Mouse (Mus musculus) midbrain, postnatal 0 days (tissue): ENCODE data around the gene Nek9. TPM values are rescaled to one million over a fixed set of nuclear protein-coding genes. Genes with fewer than 3 reads are reported as not detected.
A peak's percentile ranks its signal among the peaks of the same experiment; 100 is the strongest.

Experiments
- ATAC-seq: fragments of 200-750 bp; cut with Nextera tagmentation; 2 replicates; pipeline ENCODE4 v1.8.0; 2017; ENCODE audit warnings: moderate number of reproducible peaks, mild to moderate bottlenecking, moderate TSS enrichment, moderate library complexity; ENCODE audit not compliant: low FRiP score
- DNase-seq: peaks from one replicate; pipeline ENCODE4 v3.0.0-alpha.2; 2015; ENCODE audit warnings: low spot score
- H3K27ac ChIP-seq: fragments of 300-500 bp; sonication (generic); 2 replicates; pipeline ENCODE4 v1.5.1; 2014; ENCODE audit warnings: low read depth, mild to moderate bottlenecking, low read length, mixed read lengths
- H3K27me3 ChIP-seq: fragments of 300-500 bp; sonication (generic); 2 replicates; pipeline ENCODE4 v1.6.1; 2014; ENCODE audit warnings: low read length, control low read depth, mixed read lengths; ENCODE audit not compliant: insufficient read depth
- H3K36me3 ChIP-seq: fragments of 300-500 bp; sonication (generic); 2 replicates; pipeline ENCODE4 v1.6.1; 2014; ENCODE audit warnings: low read length, control low read depth, mixed read lengths; ENCODE audit not compliant: insufficient read depth
- H3K4me1 ChIP-seq: fragments of 300-500 bp; sonication (generic); 2 replicates; pipeline ENCODE4 v1.6.1; 2014; ENCODE audit warnings: mild to moderate bottlenecking, control low read depth, antibody characterized with exemption, low read length, mixed read lengths; ENCODE audit not compliant: insufficient read depth
- H3K4me2 ChIP-seq: fragments of 300-500 bp; sonication (generic); 2 replicates; pipeline ENCODE4 v1.6.1; 2014; ENCODE audit warnings: low read depth, mild to moderate bottlenecking, low read length, mixed read lengths; ENCODE audit not compliant: poor library complexity, severe bottlenecking
- H3K4me3 ChIP-seq: fragments of 300-500 bp; sonication (generic); 2 replicates; pipeline ENCODE4 v1.5.1; 2014; ENCODE audit warnings: low read depth, mild to moderate bottlenecking, low read length, moderate library complexity
- H3K9ac ChIP-seq: fragments of 300-500 bp; sonication (generic); replicated peaks from 2 replicates; pipeline ENCODE4 v1.6.1; 2014; ENCODE audit warnings: mild to moderate bottlenecking, low read length, moderate library complexity, mixed read lengths; ENCODE audit not compliant: poor library complexity, severe bottlenecking
- H3K9me3 ChIP-seq: fragments of 300-500 bp; sonication (generic); 2 replicates; pipeline ENCODE4 v1.6.1; 2016; ENCODE audit warnings: low read length, control low read depth
- CTCF ChIP-seq: IDR thresholded peaks from 2 replicates; pipeline ENCODE4 v1.5.1; 2016; ENCODE audit warnings: antibody characterized with exemption, mild to moderate bottlenecking
- WGBS: fragments of 180-500 bp; shearing (Covaris S2); extraction: QIAGEN DNeasy Blood & Tissue Kit; methylation state at CpG from one replicate; pipeline ENCODE4 v1.1.7; 2014; 5-methylcytosine and 5-hydroxymethylcytosine counted together
- polyA plus RNA-seq: library from polyadenylated mRNA; unstranded; fragments of >200 nt; fragmentation: Nextera tagmentation; extraction: Ambion mirVana; gene quantifications from 2 replicates; pipeline ENCODE4 v1.2.1, GENCODE M21; 2015
- total RNA-seq: library from RNA; depleted of rRNA; stranded (reverse); fragments of >200 nt; gene quantifications from 2 replicates; pipeline ENCODE4 v1.2.3, GENCODE M21; 2014

Gene Nek9
- total and polyA plus RNA-seq, 2 experiments from 2014 or later = 7.5 to 16.5 TPM

GRCm38 (mm10) chr12:85279396-85280080 lies 59.6 kb downstream of the Nek9 start:
- no peak for TF ChIP-seq CTCF
- Histone ChIP-seq H3K27me3 (no peaks in the 10 kb centered on the region), H3K36me3 (no peaks in the 10 kb centered on the region), H3K4me3 (peak overlapping the region; percentile 59), H3K9ac (peak overlapping the region; percentile 62), H3K27ac (peak overlapping the region; percentile 78; the same call in 1 of the 2 replicates), H3K4me2 (peak overlapping the region; percentile 60), H3K9me3 (no peaks in the 10 kb centered on the region), H3K4me1 (peaks cover 2% of the 10 kb centered on the region; the same call in 1 of the 2 replicates)
- WGBS = 8% methylated on average over 10 of the region's 10 CpGs
- ATAC-seq (peak; percentile 47; the same call in 1 of the 2 replicates), DNase-seq (no peak)

- Histone ChIP-seq H3K4me1 (peaks cover 2% of the 10 kb centered on the region; the same call in 1 of the 2 replicates), H3K9ac (no peak overlapping the region), H3K27ac (no peak overlapping the region), H3K27me3 (no peaks in the 10 kb centered on the region), H3K36me3 (no peaks in the 10 kb centered on the region), H3K4me2 (no peak overlapping the region), H3K4me3 (no peak overlapping the region), H3K9me3 (no peaks in the 10 kb centered on the region)
- DNase-seq (no peak), ATAC-seq (no peak)
- 96% methylated on average over 10 of the region's 10 CpGs for WGBS
- TF ChIP-seq CTCF = no peak
Measured at GRCm38 (mm10) chr12:85278919-85279318, 60.2 kb downstream of the Nek9 start.

- no peak overlapping the region for H3K4me3 ChIP-seq
- H3K9ac ChIP-seq = no peak overlapping the region
- H3K4me2 ChIP-seq = no peak overlapping the region
- H3K27me3 ChIP-seq = no peaks in the 10 kb centered on the region
- H3K9me3 ChIP-seq = no peaks in the 10 kb centered on the region
- no peak for ATAC-seq
- no peak for DNase-seq
- TF ChIP-seq CTCF = no peak
- H3K27ac ChIP-seq = no peak overlapping the region
- no peaks in the 10 kb centered on the region for H3K36me3 ChIP-seq
- WGBS = 76% methylated on average over 5 of the region's 5 CpGs
- H3K4me1 ChIP-seq = peaks cover 2% of the 10 kb centered on the region; the same call in 1 of the 2 replicates
Measured at GRCm38 (mm10) chr12:85276273-85276672, 62.9 kb downstream of the Nek9 start.

GRCm38 (mm10) chr12:85273508-85273907 lies 65.7 kb downstream of the Nek9 start:
- ATAC-seq = no peak
- Histone ChIP-seq H3K9ac (no peak overlapping the region), H3K9me3 (no peaks in the 10 kb centered on the region), H3K4me1 (no peaks in the 10 kb centered on the region), H3K4me2 (no peak overlapping the region), H3K36me3 (no peaks in the 10 kb centered on the region), H3K27me3 (no peaks in the 10 kb centered on the region), H3K4me3 (no peak overlapping the region), H3K27ac (no peak overlapping the region)
- DNase-seq = no peak
- WGBS = 86% methylated on average over 10 of the region's 10 CpGs
- no peak for TF ChIP-seq CTCF

- ATAC-seq = no peak
- no peak for TF ChIP-seq CTCF
- Histone ChIP-seq H3K9me3 (no peaks in the 10 kb centered on the region), H3K4me3 (no peak overlapping the region), H3K9ac (no peak overlapping the region), H3K4me1 (no peaks in the 10 kb centered on the region), H3K36me3 (no peaks in the 10 kb centered on the region), H3K27ac (no peak overlapping the region), H3K27me3 (no peaks in the 10 kb centered on the region), H3K4me2 (no peak overlapping the region)
- DNase-seq = no peak
- 81% methylated on average over 4 of the region's 4 CpGs for WGBS
Measured at GRCm38 (mm10) chr12:85271843-85272206, 67.3 kb downstream of the Nek9 start.

- 0 out of 2 replicates have a peak, but pooled peaks have one; percentile 6 for TF ChIP-seq CTCF
- no peak overlapping the region for H3K27ac ChIP-seq
- no peaks in the 10 kb centered on the region for H3K36me3 ChIP-seq
- no peak overlapping the region for H3K4me2 ChIP-seq
- H3K4me1 ChIP-seq = no peaks in the 10 kb centered on the region
- WGBS = 81% methylated on average over 7 of the region's 7 CpGs
- ATAC-seq = no peak
- H3K4me3 ChIP-seq = no peak overlapping the region
- H3K27me3 ChIP-seq = no peaks in the 10 kb centered on the region
- no peak overlapping the region for H3K9ac ChIP-seq
- no peak for DNase-seq
- H3K9me3 ChIP-seq = no peaks in the 10 kb centered on the region
Measured at GRCm38 (mm10) chr12:85271132-85271842, 67.9 kb downstream of the Nek9 start.
